12 mouse cellular contexts compared by ENCODE assay signal in genomic region chr5:115266787-115267468, GRCm38 (mm10). TPM values are rescaled to one million over a fixed set of nuclear protein-coding genes. Genes with fewer than 3 reads are reported as not detected.
DNase-seq lines count a peak whose midpoint lies in the region; ATAC-seq and TF ChIP-seq lines count a peak whose summit lies in the region.
"Had no signal": no experiment of that assay in that cellular context is flagged by ENCODE, and none has a peak within 500 bp of the region (broad histone marks: within the 10 kb centered on the region; RNA-seq: fewer than 3 reads in every experiment).

No protein-coding gene starts in this region.

- H3K27ac ChIP-seq in liver, embryonic 13.5 days, result peak overlapping the region; percentile 100
- H3K27ac ChIP-seq in thymus, adult 2 months (ENCODE audit: control insufficient read depth, insufficient read depth, low read length), result no peak overlapping the region
- no peak overlapping the region for H3K27ac ChIP-seq in midbrain, embryonic 16.5 days (ENCODE audit: low read length)
- H3K27ac ChIP-seq: embryonic facial prominence, embryonic 10.5 days had no signal

- H3K9me3 ChIP-seq in G1E (replicated peaks), result no peaks in the 10 kb centered on the region
- H3K9me3 ChIP-seq in erythroblast, embryonic 14.5 days (ENCODE audit: control insufficient read depth, low read length), result no peaks in the 10 kb centered on the region
- H3K9me3 ChIP-seq in liver, embryonic 13.5 days (replicated peaks), result no peaks in the 10 kb centered on the region
- H3K9me3 ChIP-seq in midbrain, embryonic 16.5 days (replicated peaks; ENCODE audit: control insufficient read depth, low read length, poor library complexity, severe bottlenecking), result no peaks in the 10 kb centered on the region
- H3K9me3 ChIP-seq: embryonic facial prominence, embryonic 10.5 days; limb, embryonic 13.5 days had no signal

- peak; percentile 54 for DNase-seq in heart, adult 8-10 months (ENCODE audit: low spot score)
- no peak for DNase-seq in heart, postnatal 36 days
- peak; percentile 88 for DNase-seq in G1E (ENCODE audit: low spot score)
- DNase-seq in liver, embryonic 13.5 days, result peak; percentile 86
- DNase-seq in adrenal gland, postnatal 4 days (ENCODE audit: low spot score in 2 of 2), result no peak
- DNase-seq in thymus, adult 2 months, result no peak
- DNase-seq: B cell, adult 2 months had no signal

- intact Hi-C loops in heart, postnatal 36 days (cut with DNase I), result no loop called here

- TF ChIP-seq POLR2A in thymus, adult 2 months (IDR thresholded peaks at IDR 0.05; ENCODE audit: control insufficient read depth, extremely low read depth, insufficient read depth, low read length, poor library complexity), result no peak

- H3K27me3 ChIP-seq in G1E (ENCODE audit: insufficient read depth, low read length), result no peaks in the 10 kb centered on the region
- H3K27me3 ChIP-seq in erythroblast, embryonic 14.5 days (ENCODE audit: control insufficient read depth), result no peaks in the 10 kb centered on the region
- no peaks in the 10 kb centered on the region for H3K27me3 ChIP-seq in liver, embryonic 13.5 days
- H3K27me3 ChIP-seq in thymus, adult 2 months (ENCODE audit: control insufficient read depth, insufficient read depth, low read length), result no peaks in the 10 kb centered on the region
- H3K27me3 ChIP-seq in midbrain, embryonic 16.5 days (ENCODE audit: control insufficient read depth, insufficient read depth, low read depth, low read length), result no peaks in the 10 kb centered on the region
- H3K27me3 ChIP-seq: limb, embryonic 13.5 days had no signal

- WGBS in liver, embryonic 13.5 days (ENCODE audit: insufficient replicate concordance), result 18% methylated on average over 8 of the region's 8 CpGs
- 88% methylated on average over 8 of the region's 8 CpGs for WGBS in thymus, adult 2 months
- WGBS in midbrain, embryonic 16.5 days, result 83% methylated on average over 8 of the region's 8 CpGs

- H3K4me2 ChIP-seq in liver, embryonic 13.5 days, result peak overlapping the region; percentile 70
- no peak overlapping the region for H3K4me2 ChIP-seq in midbrain, embryonic 16.5 days (ENCODE audit: low read length)
- H3K4me2 ChIP-seq: limb, embryonic 13.5 days had no signal

- H3K36me3 ChIP-seq in G1E (replicated peaks), result peaks cover 73% of the 10 kb centered on the region
- H3K36me3 ChIP-seq in erythroblast, embryonic 14.5 days (ENCODE audit: control insufficient read depth), result peaks cover 90% of the 10 kb centered on the region
- H3K36me3 ChIP-seq in liver, embryonic 13.5 days, result peaks cover 71% of the 10 kb centered on the region
- H3K36me3 ChIP-seq in thymus, adult 2 months (ENCODE audit: control insufficient read depth, insufficient read depth, low read length), result peaks cover 6% of the 10 kb centered on the region
- H3K36me3 ChIP-seq in midbrain, embryonic 16.5 days (ENCODE audit: control insufficient read depth, insufficient read depth, low read length), result no peaks in the 10 kb centered on the region

- no peak for TF ChIP-seq CTCF in G1E (IDR thresholded peaks at IDR 0.05; ENCODE audit: low read depth, low read length)
- no peak for TF ChIP-seq CTCF in thymus, adult 2 months (IDR thresholded peaks at IDR 0.05; ENCODE audit: borderline replicate concordance, control insufficient read depth, extremely low read depth, insufficient read depth, low read length, poor library complexity)

- peak; percentile 88 for ATAC-seq in G1E (ENCODE audit: extremely low read depth, insufficient number of reproducible peaks, low FRiP score, poor library complexity, severe bottlenecking)
- ATAC-seq in liver, embryonic 13.5 days (ENCODE audit: low read depth), result peak; percentile 87
- no peak for ATAC-seq in midbrain, embryonic 16.5 days
- ATAC-seq: hindbrain, embryonic 16.5 days had no signal

- peak overlapping the region; percentile 99 for H3K9ac ChIP-seq in liver, embryonic 13.5 days
- H3K9ac ChIP-seq in midbrain, embryonic 16.5 days (ENCODE audit: low read depth, low read length), result no peak overlapping the region
- H3K9ac ChIP-seq: limb, embryonic 13.5 days had no signal

- H3K4me3 ChIP-seq in G1E (ENCODE audit: low read depth, low read length), result no peak overlapping the region; the same call in 1 of the 2 replicates
- peak overlapping the region; percentile 61 for H3K4me3 ChIP-seq in erythroblast, embryonic 14.5 days (replicated peaks)
- peak overlapping the region; percentile 51 for H3K4me3 ChIP-seq in liver, embryonic 13.5 days (replicated peaks)
- H3K4me3 ChIP-seq in thymus, adult 2 months (ENCODE audit: control insufficient read depth, insufficient read depth, low read length), result no peak overlapping the region
- no peak overlapping the region for H3K4me3 ChIP-seq in midbrain, embryonic 16.5 days (ENCODE audit: low read depth, low read length)
- H3K4me3 ChIP-seq: embryonic facial prominence, embryonic 10.5 days; limb, embryonic 13.5 days had no signal

- H3K4me1 ChIP-seq in G1E (ENCODE audit: insufficient read depth, low read depth, low read length), result peaks cover 71% of the 10 kb centered on the region
- H3K4me1 ChIP-seq in erythroblast, embryonic 14.5 days (ENCODE audit: control insufficient read depth), result peaks cover 89% of the 10 kb centered on the region
- H3K4me1 ChIP-seq in liver, embryonic 13.5 days (replicated peaks), result peaks cover 93% of the 10 kb centered on the region
- peaks cover 10% of the 10 kb centered on the region for H3K4me1 ChIP-seq in thymus, adult 2 months (replicated peaks; ENCODE audit: control insufficient read depth, insufficient read depth, low read length)
- peaks cover 37% of the 10 kb centered on the region for H3K4me1 ChIP-seq in midbrain, embryonic 16.5 days (ENCODE audit: control insufficient read depth, insufficient read depth, low read length)

RNA-seq across cellular contexts. Expression of gene Rnf10, which starts 5.8 kb away (rescaled TPM):
- total RNA-seq in heart, adult 8-10 months (2022), result 100 to 1,000 TPM; 355 to 414 (median 370) TPM
- total RNA-seq in heart, postnatal 36 days (2021), result 100 to 1,000 TPM; 378 to 424 TPM
- 59.7 and 87.3 TPM in 2 replicates for total RNA-seq in G1E (2014; fragmentation: Nextera tagmentation)
- total RNA-seq in G1E (2017), result 56.9 and 57.3 TPM in 2 replicates
- polyA plus RNA-seq in G1E (2012), result 201 and 202 TPM in 2 replicates
- polyA plus RNA-seq in erythroblast, embryonic 14.5 days (2012), result 97.3 and 107 TPM in 2 replicates
- polyA plus RNA-seq in liver, embryonic 13.5 days (2015; fragmentation: Nextera tagmentation; extraction: Ambion mirVana), result 122 and 126 TPM in 2 replicates
- 100 to 1,000 TPM; 214 to 224 TPM for total RNA-seq in adrenal gland, postnatal 4 days (2021)
- 178 and 224 TPM in 2 replicates for polyA plus RNA-seq in thymus, adult 2 months (2012; rRNA removed)
- 172 and 176 TPM in 2 replicates for polyA plus RNA-seq in midbrain, embryonic 16.5 days (2015; fragmentation: Nextera tagmentation; extraction: Ambion mirVana)

RNA-seq across cellular contexts. Expression of gene Coq5, which starts 12.5 kb away (rescaled TPM):
- 100 to 1,000 TPM; 138 to 171 (median 161) TPM for total RNA-seq in heart, adult 8-10 months (2022)
- 100 to 1,000 TPM; 137 to 167 TPM for total RNA-seq in heart, postnatal 36 days (2021)
- total RNA-seq in G1E (2014; fragmentation: Nextera tagmentation) (41.1 and 42.9 TPM in 2 replicates), G1E (2017) (51.6 and 56.9 TPM in 2 replicates)
- 23.4 and 25.0 TPM in 2 replicates for polyA plus RNA-seq in G1E (2012)
- polyA plus RNA-seq in erythroblast, embryonic 14.5 days (2012), result 1.6 and 1.9 TPM in 2 replicates
- 38.1 and 42.0 TPM in 2 replicates for polyA plus RNA-seq in liver, embryonic 13.5 days (2015; fragmentation: Nextera tagmentation; extraction: Ambion mirVana)
- total RNA-seq in adrenal gland, postnatal 4 days (2021), result 10 to 100 TPM; 54.4 to 59.8 TPM
- polyA plus RNA-seq in thymus, adult 2 months (2012; rRNA removed), result 11.6 and 12.5 TPM in 2 replicates
- 52.8 and 56.1 TPM in 2 replicates for polyA plus RNA-seq in midbrain, embryonic 16.5 days (2015; fragmentation: Nextera tagmentation; extraction: Ambion mirVana)

RNA-seq across cellular contexts. Expression of gene Pop5, which starts 31.3 kb away (rescaled TPM):
- 10 to 100 TPM; 26.6 to 35.1 (median 32.8) TPM for total RNA-seq in heart, adult 8-10 months (2022)
- 10 to 100 TPM; 31.5 to 35.5 TPM for total RNA-seq in heart, postnatal 36 days (2021)
- total RNA-seq in G1E (2014; fragmentation: Nextera tagmentation) (24.2 and 25.5 TPM in 2 replicates), G1E (2017) (61.2 and 82.5 TPM in 2 replicates)
- polyA plus RNA-seq in G1E (2012), result 18.6 and 28.3 TPM in 2 replicates
- 12.0 and 13.2 TPM in 2 replicates for polyA plus RNA-seq in erythroblast, embryonic 14.5 days (2012)
- polyA plus RNA-seq in liver, embryonic 13.5 days (2015; fragmentation: Nextera tagmentation; extraction: Ambion mirVana), result 120 and 127 TPM in 2 replicates
- 10 to 100 TPM; 45.9 to 46.8 TPM for total RNA-seq in adrenal gland, postnatal 4 days (2021)
- polyA plus RNA-seq in thymus, adult 2 months (2012; rRNA removed), result 166 and 189 TPM in 2 replicates
- 86.1 and 92.8 TPM in 2 replicates for polyA plus RNA-seq in midbrain, embryonic 16.5 days (2015; fragmentation: Nextera tagmentation; extraction: Ambion mirVana)

RNA-seq across cellular contexts. Expression of gene Dynll1, which starts 33.9 kb away (rescaled TPM):
- total RNA-seq in heart, adult 8-10 months (2022), result 10 to 100 TPM; 52.9 to 84.2 (median 71.3) TPM
- total RNA-seq in heart, postnatal 36 days (2021), result 10 to 100 TPM; 71.9 to 88.5 TPM
- total RNA-seq in G1E (2014; fragmentation: Nextera tagmentation), result 1,458 and 1,815 TPM in 2 replicates
- total RNA-seq in G1E (2017), result 554 and 587 TPM in 2 replicates
- 445 and 449 TPM in 2 replicates for polyA plus RNA-seq in G1E (2012)
- 85.2 and 91.7 TPM in 2 replicates for polyA plus RNA-seq in erythroblast, embryonic 14.5 days (2012)
- 744 and 768 TPM in 2 replicates for polyA plus RNA-seq in liver, embryonic 13.5 days (2015; fragmentation: Nextera tagmentation; extraction: Ambion mirVana)
- 100 to 1,000 TPM; 219 to 273 TPM for total RNA-seq in adrenal gland, postnatal 4 days (2021)
- 407 and 496 TPM in 2 replicates for polyA plus RNA-seq in thymus, adult 2 months (2012; rRNA removed)
- 1,084 and 1,126 TPM in 2 replicates for polyA plus RNA-seq in midbrain, embryonic 16.5 days (2015; fragmentation: Nextera tagmentation; extraction: Ambion mirVana)

Comparison
In these comparisons a context has a peak if more than half of its experiments do, and no peak if none do; other contexts are left out.
1. DNase-seq: peak in heart, adult 8-10 months (single experiment), G1E (single experiment) and liver, embryonic 13.5 days (single experiment); none in heart, postnatal 36 days (0 of 2), adrenal gland, postnatal 4 days (0 of 2) and thymus, adult 2 months (single experiment).
2. H3K4me3 ChIP-seq: peak in erythroblast, embryonic 14.5 days (single experiment) and liver, embryonic 13.5 days (single experiment); none in G1E (single experiment), thymus, adult 2 months (single experiment) and midbrain, embryonic 16.5 days (single experiment).